Mouse (Mus musculus) CH12.LX (cell line): Measurements from ENCODE around the gene Sdhd.

Experiments used
- CHD1 ChIP-seq: IDR thresholded peaks from 2 replicates; pipeline ENCODE4 v1.6.1; 2012; ENCODE audit warnings: low read depth, low read length, improper control_type of control experiment, inconsistent platforms
- CTCF ChIP-seq, 2 experiments: IDR thresholded peaks in 1 of 2; conservative IDR thresholded peaks in 1 of 2; 2 replicates each; pipeline ENCODE4 v1.5.1; 2011 to 2012; ENCODE audit warnings: low read depth in 2 of 2, low read length in 2 of 2, improper control_type of control experiment in 1 of 2, inconsistent platforms in 1 of 2, mild to moderate bottlenecking in 1 of 2, moderate library complexity in 1 of 2
- EP300 ChIP-seq: IDR thresholded peaks from 2 replicates; pipeline ENCODE4 v1.6.1; 2011; ENCODE audit warnings: low read length, improper control_type of control experiment
- ETS1 ChIP-seq: conservative IDR thresholded peaks from 2 replicates; pipeline ENCODE4 v1.6.1; 2012; ENCODE audit warnings: low read depth, mild to moderate bottlenecking, inconsistent platforms, low read length, improper control_type of control experiment, moderate library complexity
- JUND ChIP-seq: conservative IDR thresholded peaks from 2 replicates; pipeline ENCODE4 v1.6.1; 2011; ENCODE audit warnings: low read depth, low read length, improper control_type of control experiment
- NRF1 ChIP-seq: IDR thresholded peaks from 2 replicates; pipeline ENCODE4 v1.6.1; 2014; ENCODE audit warnings: low read depth, mild to moderate bottlenecking, inconsistent platforms, low read length, improper control_type of control experiment, moderate library complexity
- POLR2A ChIP-seq: IDR thresholded peaks from 2 replicates; pipeline ENCODE4 v1.6.1; 2011; ENCODE audit warnings: low read depth, mild to moderate bottlenecking, improper control_type of control experiment, low read length
- TCF12 ChIP-seq: IDR thresholded peaks from 2 replicates; pipeline ENCODE4 v1.6.1; 2014; ENCODE audit warnings: low read depth, mild to moderate bottlenecking, inconsistent platforms, low read length, improper control_type of control experiment
- USF1 ChIP-seq: IDR thresholded peaks from 2 replicates; pipeline ENCODE4 v1.6.1; 2014; ENCODE audit warnings: low read depth, mild to moderate bottlenecking, inconsistent platforms, low read length, improper control_type of control experiment

DNA sequence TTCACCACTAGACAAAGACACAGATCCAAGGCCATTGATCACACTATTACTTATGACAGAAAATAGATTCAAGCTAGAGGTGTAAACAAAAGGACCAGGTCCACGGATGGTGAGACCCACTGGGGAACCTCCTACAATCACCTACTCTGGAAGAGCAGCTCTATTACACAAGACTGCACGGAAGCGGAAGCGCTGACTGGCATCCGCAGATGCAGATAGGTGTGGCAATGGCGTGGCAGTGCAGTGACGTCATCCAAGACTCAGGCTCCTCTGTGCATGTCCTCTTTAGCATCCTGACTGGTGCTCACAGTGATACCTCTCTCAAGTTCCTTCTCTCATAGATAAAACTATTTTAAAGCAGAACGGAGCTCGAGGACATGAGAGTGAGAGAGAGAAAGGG is 10.7 kb downstream of the Sdhd start:
- TF ChIP-seq CTCF (conservative IDR thresholded peaks at IDR 0.05 in 1 of 2, IDR thresholded peaks at IDR 0.05 in 1 of 2; ENCODE audit: low read depth in 2 of 2, low read length in 2 of 2) (no peak), POLR2A (no peak), JUND (no peak), CHD1 (no peak), NRF1 (no peak), ETS1 (no peak), EP300 (no peak), USF1 (no peak), TCF12 (no peak)
